Mouse (Mus musculus): Measurements from ENCODE around the gene Urgcp.

Urgcp gene

GRCm38 (mm10) chr11:5785732-5786131, 23.6 kb upstream of the Urgcp start:
- DNase-seq (ENCODE audit: low read depth, low spot score), result no peak

- DNase-seq (ENCODE audit: low read depth, low spot score), result no peak
Observed at GRCm38 (mm10) chr11:5782199-5782944, 20.2 kb upstream of the Urgcp start.

DNA sequence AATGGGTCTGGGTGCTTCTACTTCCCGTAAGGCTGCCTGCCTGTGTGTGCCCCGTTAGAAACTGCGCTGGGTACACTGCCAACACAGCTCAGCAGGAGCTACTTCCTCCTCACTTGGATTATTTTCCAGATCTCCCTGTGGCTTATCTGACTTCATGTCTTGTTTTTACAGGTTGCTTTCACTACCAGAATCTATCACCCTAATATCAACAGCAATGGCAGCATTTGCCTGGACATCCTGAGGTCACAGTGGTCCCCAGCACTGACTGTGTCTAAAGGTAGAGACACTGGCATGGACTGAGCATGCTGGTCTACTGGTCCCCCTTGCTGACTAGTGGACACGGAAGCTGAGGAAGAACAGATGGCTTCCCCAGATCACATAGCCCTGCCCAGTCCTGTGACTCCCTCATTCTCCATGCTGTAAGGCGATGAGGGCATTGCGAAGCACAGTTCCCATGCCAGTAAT, 17.9 kb upstream of the Urgcp start:
- DNase-seq (ENCODE audit: low read depth, low spot score), result no peak

GRCm38 (mm10) chr11:5778481-5778880, 16.3 kb upstream of the Urgcp start:
- no peak for DNase-seq (ENCODE audit: low read depth, low spot score)

- DNase-seq (ENCODE audit: low read depth, low spot score), result no peak
Observed at GRCm38 (mm10) chr11:5766019-5766418, 3.8 kb upstream of the Urgcp start.

GRCm38 (mm10) chr11:5762633-5762982, 432 bp upstream of the Urgcp start:
- no peak for DNase-seq (ENCODE audit: low read depth, low spot score)

DNA sequence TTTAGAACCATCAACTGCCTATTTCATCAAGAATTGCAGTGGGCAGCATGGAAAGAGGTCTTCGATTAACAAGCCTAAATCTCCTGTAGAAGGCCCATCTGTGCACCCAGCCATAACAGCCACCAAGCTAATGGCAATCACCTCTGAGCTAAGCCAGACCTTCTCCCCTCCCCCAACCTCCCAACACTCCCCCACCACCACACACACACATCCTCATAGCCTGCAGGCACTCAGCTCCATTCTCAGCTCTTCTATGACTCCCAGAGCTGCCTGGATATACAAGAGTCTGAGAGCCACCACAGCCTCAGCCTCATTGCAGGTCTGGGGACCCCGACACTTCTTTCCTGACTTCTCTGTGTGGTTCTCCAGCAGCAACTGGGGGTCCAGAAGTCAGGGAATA, 8.4 kb downstream of the Urgcp start:
- no peak for DNase-seq (ENCODE audit: low read depth, low spot score)

GRCm38 (mm10) chr11:5744951-5745350, 17.2 kb downstream of the Urgcp start:
- DNase-seq (ENCODE audit: low read depth, low spot score), result no peak

GRCm38 (mm10) chr11:5742106-5742505, 20.1 kb downstream of the Urgcp start:
- DNase-seq (ENCODE audit: low read depth, low spot score), result no peak

- peak; percentile 45 for DNase-seq (ENCODE audit: low read depth, low spot score)
Observed at GRCm38 (mm10) chr11:5740965-5741627, 21.1 kb downstream of the Urgcp start.

GRCm38 (mm10) chr11:5740599-5740964, 21.6 kb downstream of the Urgcp start:
- DNase-seq (ENCODE audit: low read depth, low spot score), result peak; percentile 19

GRCm38 (mm10) chr11:5739846-5740245, 22.3 kb downstream of the Urgcp start:
- no peak for DNase-seq (ENCODE audit: low read depth, low spot score)

- no peak for DNase-seq (ENCODE audit: low read depth, low spot score)
Observed at GRCm38 (mm10) chr11:5738888-5739632, 23.1 kb downstream of the Urgcp start.

GRCm38 (mm10) chr11:5737137-5737536, 25.0 kb downstream of the Urgcp start:
- DNase-seq (ENCODE audit: low read depth, low spot score), result no peak

- DNase-seq (ENCODE audit: low read depth, low spot score), result no peak
Observed at GRCm38 (mm10) chr11:5734323-5734722, 27.9 kb downstream of the Urgcp start.

DNA sequence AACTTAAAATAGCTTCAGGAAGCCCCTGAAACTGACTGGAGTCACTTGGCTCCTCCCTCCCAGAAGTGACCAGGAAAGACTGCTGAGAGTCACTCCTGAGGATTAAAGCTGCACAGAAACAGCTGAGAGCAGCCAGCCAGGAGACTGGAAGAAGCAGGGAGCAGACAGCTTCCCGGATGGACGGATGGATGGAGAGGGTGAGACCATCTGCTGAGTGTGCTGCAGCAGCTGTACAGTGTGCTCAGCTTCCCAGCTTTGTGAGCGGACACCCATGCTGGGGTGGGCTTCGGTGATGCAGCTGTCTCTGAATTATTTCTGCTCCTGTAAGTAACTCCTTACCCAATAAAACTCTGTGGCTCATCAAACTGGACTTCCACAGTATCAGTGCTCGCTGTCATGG, 29.8 kb downstream of the Urgcp start:
- DNase-seq (ENCODE audit: low read depth, low spot score), result no peak

- DNase-seq (ENCODE audit: low read depth, low spot score), result no peak
Observed at GRCm38 (mm10) chr11:5729582-5729981, 32.6 kb downstream of the Urgcp start.

- no peak for DNase-seq (ENCODE audit: low read depth, low spot score)
Observed at GRCm38 (mm10) chr11:5718611-5719354, 43.4 kb downstream of the Urgcp start.

- DNase-seq (ENCODE audit: low read depth, low spot score), result no peak
Observed at GRCm38 (mm10) chr11:5716938-5717705, 45.1 kb downstream of the Urgcp start.

DNA sequence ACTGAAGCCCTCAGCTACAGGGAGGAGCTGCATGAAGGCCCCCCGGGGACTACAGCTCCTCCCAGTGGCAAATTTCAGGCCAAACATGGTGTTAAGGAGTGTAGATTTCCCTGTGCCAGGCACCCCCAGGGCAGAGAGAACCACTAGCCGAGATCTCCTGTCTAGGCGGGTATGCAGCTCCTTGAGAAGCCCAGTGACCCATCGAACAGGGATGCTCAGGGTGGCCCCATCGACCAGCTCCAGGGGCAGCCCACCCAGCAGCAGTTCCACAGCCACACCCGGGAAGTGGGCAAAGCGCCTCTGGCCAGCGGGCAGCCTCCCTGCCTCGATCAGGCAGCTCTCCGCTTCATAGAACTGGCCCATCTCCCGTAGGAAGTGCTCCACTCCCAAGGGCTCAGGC, 45.9 kb downstream of the Urgcp start:
- no peak for DNase-seq (ENCODE audit: low read depth, low spot score)

DNA sequence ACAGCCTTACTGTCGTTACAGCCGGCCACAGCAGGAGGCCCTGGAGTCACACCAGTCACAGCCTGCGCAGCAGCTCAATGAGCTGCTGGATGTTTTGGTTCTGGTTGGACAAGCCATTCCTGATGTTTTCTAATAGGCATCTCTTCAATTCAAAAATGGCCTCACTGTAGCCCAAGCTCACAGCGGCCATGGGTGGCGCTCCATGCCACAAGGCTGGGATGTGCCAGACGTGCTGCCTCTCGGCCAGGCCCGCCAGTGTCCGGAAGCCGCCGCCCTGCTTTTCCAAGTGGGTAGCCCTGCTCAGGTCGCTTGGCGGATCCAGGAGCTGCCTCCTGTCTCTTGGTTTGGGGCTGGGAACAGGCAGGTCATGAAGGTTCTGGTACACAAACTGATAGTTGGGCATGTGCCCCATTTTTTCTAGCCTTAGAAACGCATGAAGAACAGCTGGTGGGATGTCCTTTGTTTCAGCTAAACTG, 46.5 kb downstream of the Urgcp start, which contains the start of gene Mrps24:
Mrps24 (minus strand) TSS at position 51 of the 476 bp plus-strand sequence.
- no peak for DNase-seq (ENCODE audit: low read depth, low spot score)

All from embryo, embryonic 11.5 days (tissue).